Mouse (Mus musculus) G1E (cell line): Measurements from ENCODE around the gene Arcn1. TPM values are rescaled to one million over a fixed set of nuclear protein-coding genes. Genes with fewer than 3 reads are reported as not detected.
"Not testable (repeated sequence)": the region's sequence is repeated elsewhere in the genome, so short reads cannot be mapped to it uniquely, and the experiment has no call there.

Source experiments
- ATAC-seq: 2 replicates; pipeline ENCODE4 v1.8.0; 2016; ENCODE audit warnings: mild to moderate bottlenecking; ENCODE audit not compliant: insufficient number of reproducible peaks, poor library complexity, low FRiP score, severe bottlenecking; ENCODE audit errors: extremely low read depth
- DNase-seq: peaks from one replicate; pipeline ENCODE4 v3.0.0; 2012; ENCODE audit warnings: low spot score
- H3K27me3 ChIP-seq: 2 replicates; pipeline ENCODE4 v1.6.1; 2012; ENCODE audit warnings: mild to moderate bottlenecking, low read length, inconsistent platforms; ENCODE audit not compliant: insufficient read depth
- H3K36me3 ChIP-seq: replicated peaks from 2 replicates; pipeline ENCODE3; 2012; ENCODE audit warnings: mild to moderate bottlenecking, inconsistent platforms
- H3K4me1 ChIP-seq: 2 replicates; pipeline ENCODE4 v1.6.1; 2012; ENCODE audit warnings: low read depth, low read length, inconsistent platforms, mixed read lengths; ENCODE audit not compliant: insufficient read depth
- H3K4me3 ChIP-seq: 2 replicates; pipeline ENCODE4 v1.5.1; 2012; ENCODE audit warnings: low read depth, mild to moderate bottlenecking, inconsistent platforms, low read length, moderate library complexity, mixed read lengths
- H3K9me3 ChIP-seq: replicated peaks from 2 replicates; pipeline ENCODE4 v1.6.1; 2012; ENCODE audit warnings: inconsistent platforms
- CTCF ChIP-seq: IDR thresholded peaks from 2 replicates; pipeline ENCODE4 v1.5.1; 2012; ENCODE audit warnings: low read depth, low read length, inconsistent platforms, mixed read lengths
- GATA1 ChIP-seq: IDR thresholded peaks from 2 replicates; pipeline ENCODE4 v1.6.1; 2012; ENCODE audit warnings: borderline replicate concordance, low read length, inconsistent platforms, mixed read lengths
- GATA2 ChIP-seq: IDR thresholded peaks from 2 replicates; pipeline ENCODE4 v1.6.1; 2012; ENCODE audit warnings: low read depth, low read length, inconsistent platforms, borderline replicate concordance
- POLR2AphosphoS5 ChIP-seq: IDR thresholded peaks from 2 replicates; pipeline ENCODE4 v1.6.1; 2012; ENCODE audit warnings: low read depth, low read length, inconsistent platforms; ENCODE audit not compliant: insufficient replicate concordance
- TAL1 ChIP-seq: conservative IDR thresholded peaks from 2 replicates; pipeline ENCODE4 v1.6.1; 2012; ENCODE audit warnings: low read depth, low read length, inconsistent platforms, mixed read lengths
- polyA plus RNA-seq: library from polyadenylated mRNA; stranded (reverse); fragments of >175 nt; gene quantifications from 2 replicates; pipeline ENCODE4 v1.2.3, GENCODE M21; 2012
- total RNA-seq, 2 experiments: library from RNA; stranded (forward) in 1 of 2; stranded (reverse) in 1 of 2; fragments of 200-1000 nt in 1 of 2; fragments of >200 nt in 1 of 2; fragmentation: Nextera tagmentation in 1 of 2; gene quantifications; 2 replicates each; pipeline ENCODE4 v1.2.3; 2014 to 2017

The Arcn1 gene
- total and polyA plus RNA-seq, 3 experiments = 16.7 to 239 (median 134) TPM

- H3K27me3 ChIP-seq = peaks cover 26% of the 10 kb centered on the region
- H3K36me3 ChIP-seq = peaks cover 37% of the 10 kb centered on the region
- DNase-seq (no peak), ATAC-seq (no peak)
- no peak overlapping the region for H3K4me3 ChIP-seq
- no peak for TF ChIP-seq GATA2
- TF ChIP-seq TAL1 = no peak
- TF ChIP-seq POLR2AphosphoS5 = no peak
- TF ChIP-seq CTCF = no peak
- TF ChIP-seq GATA1 = no peak
- H3K9me3 ChIP-seq = no peaks in the 10 kb centered on the region
- H3K4me1 ChIP-seq = no peaks in the 10 kb centered on the region
These were observed 25.2 kb upstream of the Arcn1 start for GRCm38 (mm10) chr9:44792842-44793241.

DNA sequence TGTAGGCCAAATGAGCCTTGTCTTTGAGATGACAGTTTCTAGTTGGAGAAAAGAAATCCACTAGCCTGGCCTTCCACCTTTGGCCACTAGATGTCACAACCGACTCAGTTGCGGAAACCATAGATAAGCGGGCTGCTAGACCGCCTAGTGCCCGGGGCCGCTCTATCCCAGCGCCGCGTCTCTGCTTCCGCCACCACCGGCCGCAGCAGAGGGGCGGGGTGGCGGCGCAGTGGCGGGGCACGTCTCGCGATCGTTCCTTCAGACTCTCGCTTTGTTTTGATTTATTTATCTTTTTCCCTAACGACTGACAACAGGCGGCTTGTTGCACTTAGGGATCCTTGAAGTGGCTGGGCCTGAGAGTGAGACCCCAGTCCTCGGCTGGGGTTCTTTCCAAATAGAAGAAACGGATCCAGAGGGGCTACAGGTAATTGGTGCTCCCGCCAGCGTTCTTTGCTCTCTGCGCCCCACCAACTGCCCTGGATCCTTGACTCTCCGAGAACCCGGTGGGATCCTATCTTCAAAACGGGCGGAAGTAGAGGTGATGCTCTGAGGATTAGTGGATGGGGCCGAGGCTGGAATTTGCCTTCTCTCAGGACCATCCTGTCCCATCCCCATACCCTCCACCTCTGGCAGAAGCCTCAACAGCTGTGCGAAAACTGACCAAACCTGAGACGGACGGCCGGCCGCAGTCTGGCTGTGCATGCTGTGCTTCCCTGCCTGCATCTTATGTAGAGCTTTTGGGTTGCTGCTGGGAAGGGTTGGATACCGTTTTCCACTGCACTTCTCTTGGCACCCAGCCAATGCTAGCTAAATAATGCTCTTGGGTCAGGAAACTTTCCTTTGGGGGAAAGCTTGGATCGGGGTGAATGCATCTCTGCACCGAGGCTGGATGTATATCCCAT, 5.4 kb upstream of the Arcn1 start:
- peaks cover 21% of the 10 kb centered on the region for H3K4me1 ChIP-seq
- peaks cover 9% of the 10 kb centered on the region for H3K36me3 ChIP-seq
- no peaks in the 10 kb centered on the region for H3K9me3 ChIP-seq
- TF ChIP-seq CTCF = peak; percentile 81
- TF ChIP-seq TAL1 = no peak
- DNase-seq = peak; percentile 86
- peak; percentile 99 for ATAC-seq
- H3K4me3 ChIP-seq = peak overlapping the region; percentile 79
- no peaks in the 10 kb centered on the region for H3K27me3 ChIP-seq

- H3K36me3 ChIP-seq = peaks cover 9% of the 10 kb centered on the region
- H3K4me1 ChIP-seq = peaks cover 21% of the 10 kb centered on the region
- no peaks in the 10 kb centered on the region for H3K27me3 ChIP-seq
- DNase-seq (no peak), ATAC-seq (no peak)
- TF ChIP-seq GATA1 = no peak
- H3K9me3 ChIP-seq = no peaks in the 10 kb centered on the region
- peak overlapping the region; percentile 79; the same call in 1 of the 2 replicates for H3K4me3 ChIP-seq
These were observed 4.7 kb upstream of the Arcn1 start for GRCm38 (mm10) chr9:44772392-44772749.

DNA sequence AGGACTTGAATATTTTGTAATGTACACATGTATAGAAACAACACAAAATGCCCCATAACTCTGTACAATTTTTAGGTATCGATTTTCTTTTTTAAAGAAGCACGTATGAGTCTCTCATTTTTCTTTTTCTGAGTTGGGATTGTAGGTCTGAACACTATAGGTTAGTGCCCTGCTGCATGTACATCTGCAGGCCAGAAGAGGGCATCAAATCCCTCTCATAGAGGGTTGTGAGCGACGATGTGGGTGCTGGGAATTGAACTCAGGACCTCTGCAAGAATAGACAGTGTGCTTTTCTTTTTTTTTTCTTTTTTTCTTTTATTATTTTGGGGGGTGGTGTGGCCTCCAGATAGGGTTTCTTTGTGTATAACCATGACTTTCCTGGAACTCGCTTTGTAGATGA, 3.7 kb upstream of the Arcn1 start:
- peaks cover 21% of the 10 kb centered on the region for H3K4me1 ChIP-seq
- H3K27me3 ChIP-seq = no peaks in the 10 kb centered on the region
- no peak for DNase-seq
- TF ChIP-seq TAL1 = no peak
- TF ChIP-seq CTCF = no peak
- no peak for TF ChIP-seq GATA1
- TF ChIP-seq POLR2AphosphoS5 = no peak
- no peak for TF ChIP-seq GATA2
- H3K36me3 ChIP-seq = peaks cover 6% of the 10 kb centered on the region
- H3K4me3 ChIP-seq = no peak overlapping the region
- no peak for ATAC-seq
- H3K9me3 ChIP-seq = no peaks in the 10 kb centered on the region

GRCm38 (mm10) chr9:44768029-44768394, 367 bp upstream of the Arcn1 start:
- not testable (repeated sequence) for H3K27me3 ChIP-seq, DNase-seq, ATAC-seq, H3K9me3 ChIP-seq
- Histone ChIP-seq H3K36me3 (peaks cover 13% of the 10 kb centered on the region), H3K4me1 (peaks cover 23% of the 10 kb centered on the region), H3K4me3 (peak overlapping the region; percentile 93)

GRCm38 (mm10) chr9:44760873-44761272, 6.8 kb downstream of the Arcn1 start:
- no peaks in the 10 kb centered on the region for H3K9me3 ChIP-seq
- TF ChIP-seq CTCF = no peak
- TF ChIP-seq GATA1 = no peak
- TF ChIP-seq TAL1 = no peak
- no peak for TF ChIP-seq GATA2
- TF ChIP-seq POLR2AphosphoS5 = no peak
- ATAC-seq = no peak
- no peak for DNase-seq
- peaks cover 18% of the 10 kb centered on the region for H3K4me1 ChIP-seq
- H3K4me3 ChIP-seq = no peak overlapping the region
- no peaks in the 10 kb centered on the region for H3K27me3 ChIP-seq
- H3K36me3 ChIP-seq = peaks cover 68% of the 10 kb centered on the region

- DNase-seq = no peak
- Histone ChIP-seq H3K4me1 (no peaks in the 10 kb centered on the region; the same call in 1 of the 2 replicates), H3K36me3 (peaks cover 91% of the 10 kb centered on the region), H3K4me3 (no peak overlapping the region), H3K9me3 (no peaks in the 10 kb centered on the region), H3K27me3 (no peaks in the 10 kb centered on the region)
- ATAC-seq = no peak
- TF ChIP-seq CTCF (no peak), POLR2AphosphoS5 (no peak), GATA2 (no peak), GATA1 (no peak), TAL1 (no peak)
These were observed 19.2 kb downstream of the Arcn1 start for GRCm38 (mm10) chr9:44748473-44748872.
